Mouse (Mus musculus) embryonic fibroblast, embryonic 13.5 days (primary cell): Measurements from ENCODE around the gene Hist1h2bj.

Source experiments
- CTCF ChIP-seq: IDR thresholded peaks from 2 replicates; pipeline ENCODE4 v1.5.1; 2011; ENCODE audit warnings: mild to moderate bottlenecking, control low read depth, low read length, moderate library complexity, borderline replicate concordance; ENCODE audit not compliant: insufficient read depth
- POLR2A ChIP-seq: IDR thresholded peaks from 2 replicates; pipeline ENCODE4 v1.6.1; 2011; ENCODE audit warnings: low read depth, mild to moderate bottlenecking, control low read depth, low read length, moderate library complexity

GRCm38 (mm10) chr13:22039364-22039763 is 3.6 kb upstream of the Hist1h2bj start:
- TF ChIP-seq CTCF (no peak), POLR2A (no peak)
